Mouse (Mus musculus): ENCODE measurements around the gene Dnajb6.
A peak's percentile ranks its signal among the peaks of the same experiment; 100 is the strongest.
"Not testable (repeated sequence)": the region's sequence is repeated elsewhere in the genome, so short reads cannot be mapped to it uniquely, and the experiment has no call there.

Gene Dnajb6

DNA sequence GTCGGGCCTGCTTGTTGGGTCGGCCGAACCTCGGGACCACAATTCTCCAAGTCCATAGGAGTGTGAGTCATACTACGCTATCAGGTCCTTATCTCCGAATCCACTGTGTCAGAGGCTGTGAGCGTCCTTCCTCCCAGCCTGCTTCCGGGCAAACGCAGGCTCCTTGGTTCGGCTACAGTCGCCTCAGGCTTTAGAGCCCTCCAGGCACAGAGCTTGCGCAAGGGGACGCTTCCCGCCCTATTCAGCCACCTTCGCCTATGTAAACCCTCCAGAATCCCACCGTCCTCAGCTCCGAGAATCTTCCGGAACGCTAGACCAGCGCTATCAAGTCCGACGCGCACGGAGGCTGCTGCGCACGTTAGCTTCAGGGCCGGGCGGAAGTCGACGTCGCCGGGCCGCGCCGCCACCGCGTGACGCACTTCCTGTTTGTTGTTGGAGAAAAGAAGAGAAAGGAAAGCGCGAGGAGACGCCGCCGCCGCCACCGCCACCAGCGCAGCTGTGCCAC is at the start of gene Dnajb6, which contains the start of gene Gm5129:
Gene Dnajb6 (plus strand): TSS at position 132 of the 505 bp plus-strand sequence.
Gene Gm5129 (minus strand): TSS at position 380 of the 505 bp plus-strand sequence.
- DNase-seq (ENCODE audit: low read depth, low spot score), result peak; percentile 88

DNA sequence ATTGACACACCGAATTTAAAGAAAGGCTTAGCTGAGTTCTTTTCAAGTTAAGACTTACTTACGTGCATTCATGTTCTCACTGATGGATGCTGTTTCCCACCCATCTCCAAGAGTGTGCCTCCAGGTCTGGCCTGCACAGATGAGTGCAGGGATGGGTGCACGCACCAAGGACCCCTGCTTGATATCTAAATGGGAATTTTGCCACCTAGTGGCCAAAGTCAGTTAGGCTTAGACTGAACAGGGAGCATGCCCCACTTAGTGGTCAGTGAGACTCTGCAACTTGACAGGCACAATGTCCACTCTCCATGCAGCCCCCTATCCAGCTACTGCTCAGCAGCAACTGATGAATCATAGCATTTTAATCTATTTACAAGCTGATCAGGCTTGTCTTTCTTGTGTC is 47.8 kb upstream of the Dnajb6 start:
- peak; percentile 36 for DNase-seq (ENCODE audit: low read depth, low spot score)

DNA sequence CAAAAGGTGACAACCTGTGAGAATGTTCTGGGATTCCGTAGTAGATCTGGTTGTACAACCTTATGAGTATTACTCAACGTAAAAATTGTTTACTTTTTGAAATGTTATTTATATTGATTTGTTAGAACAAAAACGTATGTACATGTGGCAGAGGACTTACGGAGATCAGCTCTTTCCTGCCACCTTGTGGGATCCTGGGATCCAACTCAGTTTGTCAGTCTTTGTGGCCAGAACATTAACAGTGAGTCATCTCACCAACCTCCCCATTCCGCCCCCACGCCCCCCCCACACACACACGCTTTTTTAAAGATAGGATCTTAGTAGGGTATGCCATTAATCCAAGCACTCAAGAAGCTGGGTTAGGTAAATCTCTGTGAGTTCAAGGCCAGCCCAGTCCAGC is 47.1 kb upstream of the Dnajb6 start:
- no peak for DNase-seq (ENCODE audit: low read depth, low spot score)

DNA sequence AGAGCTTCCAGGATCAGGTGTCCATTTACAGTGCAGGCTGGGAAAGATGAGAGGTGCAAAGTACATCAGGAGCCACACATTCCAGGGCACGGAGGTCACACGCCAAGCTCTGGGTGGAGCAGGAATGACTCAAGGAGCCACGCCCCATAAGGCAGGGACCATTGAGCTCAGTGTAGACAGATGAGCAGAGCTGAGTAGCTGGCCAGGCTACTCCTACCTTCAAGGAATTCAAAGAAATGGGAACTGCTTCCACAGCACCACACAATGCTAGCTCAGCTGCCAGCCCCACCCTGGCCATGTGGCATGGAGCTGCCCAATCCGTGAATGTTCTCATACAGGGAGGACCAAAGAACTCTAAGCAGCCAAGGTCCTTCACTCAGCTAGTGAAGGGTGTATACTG is 37.0 kb upstream of the Dnajb6 start:
- DNase-seq (ENCODE audit: low read depth, low spot score), result no peak

DNA sequence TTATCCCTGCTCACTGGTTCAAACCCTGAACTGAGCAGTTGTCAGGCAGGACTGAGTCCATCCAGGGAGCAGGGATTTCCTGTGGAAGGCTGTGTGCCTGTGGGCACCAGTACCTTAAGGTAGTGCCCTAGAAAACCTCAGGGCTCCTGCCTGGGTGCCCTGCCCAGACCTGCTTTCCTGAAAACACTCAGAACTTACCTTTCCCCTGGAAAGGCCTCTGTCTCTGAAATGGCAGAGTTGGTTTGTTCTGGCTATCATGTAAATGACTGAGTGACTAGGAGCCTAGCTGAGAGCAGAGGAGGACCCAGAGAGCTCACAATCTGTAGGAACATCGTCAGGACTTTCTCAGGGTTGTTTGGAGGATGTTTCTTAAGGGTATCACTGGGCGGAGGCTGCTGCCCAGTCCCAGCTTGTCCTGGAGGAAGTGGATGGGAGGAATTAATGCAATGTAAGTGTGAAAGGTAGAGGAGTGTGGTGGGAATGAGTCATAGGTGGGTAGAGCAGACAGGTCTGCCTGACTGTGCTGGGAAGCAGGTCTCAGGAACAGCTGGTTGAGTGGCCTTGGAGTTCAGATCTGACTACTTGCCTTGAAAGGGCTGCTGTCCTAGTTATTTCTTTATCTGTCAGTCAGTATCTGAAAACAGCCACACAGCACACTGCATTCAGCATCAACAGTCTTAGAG is 35.8 kb upstream of the Dnajb6 start:
- no peak for DNase-seq (ENCODE audit: low read depth, low spot score)

DNA sequence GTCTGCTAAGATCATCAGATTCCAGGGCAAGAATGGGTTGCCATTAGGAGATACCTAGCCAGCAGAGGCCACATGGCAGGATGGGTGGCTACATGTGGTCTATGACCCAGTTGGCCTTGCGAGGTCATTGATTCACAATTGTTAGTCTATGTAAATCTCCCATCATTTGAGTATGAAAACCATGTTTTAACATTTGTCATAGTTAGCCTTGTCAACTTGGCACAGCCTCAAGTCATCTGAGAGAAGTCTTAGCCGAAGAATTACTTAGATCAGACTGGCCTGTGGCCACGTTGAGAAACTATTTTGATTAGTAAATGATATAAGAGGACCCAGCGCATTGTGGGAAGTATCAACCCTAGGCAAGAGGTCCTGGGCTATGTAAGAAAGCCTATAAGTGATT is 28.2 kb upstream of the Dnajb6 start:
- DNase-seq (ENCODE audit: low read depth, low spot score), result no peak

DNA sequence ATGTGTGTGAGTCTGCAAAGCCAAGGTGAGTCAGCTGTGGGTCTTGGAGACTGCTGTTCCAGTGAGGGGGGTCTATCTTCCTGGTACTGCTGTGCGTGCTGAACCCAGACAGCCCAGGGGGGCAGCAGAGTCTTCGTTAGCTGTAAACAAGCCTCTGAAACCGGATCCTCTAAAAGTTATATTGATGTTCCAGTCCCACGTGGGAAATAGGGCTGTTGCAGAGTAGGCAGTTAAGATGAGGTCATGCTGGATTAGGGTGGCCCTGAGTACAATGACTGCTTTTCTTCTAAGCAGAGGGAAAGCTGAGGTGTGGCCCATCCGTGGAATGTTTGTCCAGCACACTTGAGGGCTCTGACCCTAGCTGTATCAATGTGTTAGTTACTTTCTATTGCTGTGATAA is 27.2 kb upstream of the Dnajb6 start:
- DNase-seq (ENCODE audit: low read depth, low spot score), result no peak

DNA sequence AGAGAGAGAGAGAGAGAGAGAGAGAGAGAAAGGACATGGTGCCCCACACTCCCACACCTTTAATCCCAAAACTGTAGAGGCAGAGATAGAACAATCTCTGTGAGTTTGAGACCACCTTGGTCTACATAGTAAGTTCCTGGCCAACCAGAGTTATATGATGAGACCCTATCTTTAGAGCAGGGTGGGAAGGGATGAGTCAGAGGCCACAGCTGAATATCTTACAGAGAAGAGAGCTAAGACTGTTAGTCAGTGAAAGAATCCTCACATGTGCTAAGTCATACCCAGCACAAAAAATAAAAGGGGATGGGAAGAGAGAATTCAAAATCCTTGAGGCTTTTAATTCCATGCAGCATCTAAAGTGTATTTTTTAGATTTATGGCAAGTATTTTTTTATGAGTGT is 23.9 kb upstream of the Dnajb6 start:
- no peak for DNase-seq (ENCODE audit: low read depth, low spot score)

DNA sequence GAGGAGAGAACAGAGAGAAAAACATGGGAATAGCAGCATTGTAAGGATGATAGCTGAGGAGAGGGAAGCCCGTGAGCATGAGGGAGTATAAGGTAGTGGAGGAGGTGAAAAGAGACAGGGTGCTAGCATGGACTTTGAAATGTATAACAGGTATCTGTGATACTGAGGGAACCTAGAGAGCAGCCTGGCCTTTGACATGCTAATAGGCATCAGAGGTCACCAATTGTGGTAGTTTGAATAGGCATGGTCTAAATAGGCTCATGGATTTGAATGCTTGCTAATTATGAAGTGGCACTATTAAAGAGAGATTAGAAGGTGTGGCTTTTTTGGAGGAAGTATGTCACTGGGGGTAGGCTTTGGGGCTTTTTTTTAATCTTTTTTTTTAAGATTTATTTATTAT is 22.6 kb upstream of the Dnajb6 start:
- no peak for DNase-seq (ENCODE audit: low read depth, low spot score)

DNA sequence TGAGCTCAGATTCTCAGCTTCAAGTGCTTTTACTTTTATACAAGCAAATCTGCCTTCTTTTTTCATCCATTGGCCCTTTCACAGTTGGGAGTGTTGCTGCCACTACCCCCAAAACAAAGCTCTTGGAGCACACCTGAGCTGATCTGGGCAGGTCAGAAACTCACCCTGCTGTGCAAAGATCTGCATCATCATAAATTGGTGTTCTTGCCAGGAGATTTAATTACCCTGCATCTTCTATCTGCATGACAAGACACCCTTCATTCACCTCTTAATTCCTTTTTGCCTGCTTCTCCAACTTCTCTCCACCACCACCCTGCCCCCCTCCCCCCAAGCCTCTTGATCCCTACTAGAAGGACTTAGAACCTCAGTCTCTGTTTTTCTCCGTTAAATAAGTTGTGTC is 14.3 kb upstream of the Dnajb6 start:
- DNase-seq (ENCODE audit: low read depth, low spot score), result no peak

DNA sequence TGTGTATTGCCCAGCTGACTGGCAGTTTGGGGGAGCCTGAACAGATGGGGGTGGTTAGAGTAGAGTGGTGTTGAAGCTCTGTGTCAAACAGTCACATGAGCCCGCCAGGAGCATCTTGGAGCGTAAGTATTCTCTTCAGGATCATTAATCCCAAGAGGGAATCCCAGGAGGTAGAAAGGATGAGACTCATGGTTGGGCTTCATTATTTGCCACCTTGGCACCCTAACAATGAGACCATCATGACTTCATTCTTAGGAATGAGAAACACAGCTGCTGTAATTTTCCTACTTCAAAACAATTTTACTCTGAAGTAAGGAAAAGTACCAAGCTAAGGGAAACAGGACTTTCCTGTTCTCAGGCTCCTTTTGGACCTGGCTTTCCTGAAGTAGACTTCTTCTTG is 10.1 kb upstream of the Dnajb6 start:
- DNase-seq (ENCODE audit: low read depth, low spot score), result no peak

DNA sequence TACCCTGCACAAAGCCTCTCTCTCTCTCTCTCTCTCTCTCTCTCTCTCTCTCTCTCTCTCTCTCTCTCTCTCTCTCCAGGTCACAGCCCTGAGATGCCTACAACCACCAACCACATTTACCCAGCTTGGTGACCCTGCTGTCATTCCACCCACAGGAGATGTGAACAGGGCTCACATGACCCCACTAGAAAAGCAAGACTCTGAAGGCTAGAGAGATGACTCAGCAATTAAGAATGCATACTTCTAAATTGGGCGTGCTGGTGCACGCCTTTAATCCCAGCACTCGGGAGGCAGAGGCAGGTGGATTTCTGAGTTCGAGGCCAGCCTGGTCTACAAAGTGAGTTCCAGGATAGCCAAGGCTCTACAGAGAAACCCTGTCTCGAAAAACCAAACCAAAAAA is 9.4 kb upstream of the Dnajb6 start:
- DNase-seq (ENCODE audit: low read depth, low spot score), result not testable (repeated sequence)

DNA sequence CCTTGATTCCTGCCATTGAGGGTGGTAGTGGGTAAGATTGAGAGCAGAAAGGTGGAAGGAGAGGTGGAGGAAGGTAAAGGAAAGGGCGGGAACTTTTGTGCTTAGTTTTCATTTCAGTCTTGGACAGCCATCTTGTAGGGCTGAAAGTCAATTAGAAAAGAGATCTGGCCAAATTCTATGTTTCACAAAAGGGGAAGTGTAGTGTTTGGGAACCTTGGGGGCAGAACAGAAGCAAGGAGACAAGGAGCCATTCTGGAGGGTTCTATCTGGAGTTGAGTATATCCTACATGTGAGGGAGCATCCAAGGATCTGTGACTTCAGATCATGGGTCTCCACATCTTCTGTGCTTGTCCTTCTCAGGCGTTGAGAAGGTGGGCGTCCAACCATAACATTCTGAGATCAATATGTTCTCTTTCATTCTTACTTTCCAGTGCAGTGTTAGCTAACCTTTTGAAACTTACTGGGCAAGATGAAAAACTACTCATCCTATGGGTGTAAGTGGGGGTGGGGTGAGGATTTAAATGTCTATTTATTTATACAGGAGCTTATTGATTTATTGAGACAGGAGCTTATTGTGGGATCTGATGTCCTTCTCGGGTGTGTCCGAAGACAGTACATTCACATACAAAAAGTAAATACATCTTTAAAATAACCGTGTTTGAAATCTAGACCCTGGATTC is 517 bp upstream of the Dnajb6 start:
- no peak for DNase-seq (ENCODE audit: low read depth, low spot score)

DNA sequence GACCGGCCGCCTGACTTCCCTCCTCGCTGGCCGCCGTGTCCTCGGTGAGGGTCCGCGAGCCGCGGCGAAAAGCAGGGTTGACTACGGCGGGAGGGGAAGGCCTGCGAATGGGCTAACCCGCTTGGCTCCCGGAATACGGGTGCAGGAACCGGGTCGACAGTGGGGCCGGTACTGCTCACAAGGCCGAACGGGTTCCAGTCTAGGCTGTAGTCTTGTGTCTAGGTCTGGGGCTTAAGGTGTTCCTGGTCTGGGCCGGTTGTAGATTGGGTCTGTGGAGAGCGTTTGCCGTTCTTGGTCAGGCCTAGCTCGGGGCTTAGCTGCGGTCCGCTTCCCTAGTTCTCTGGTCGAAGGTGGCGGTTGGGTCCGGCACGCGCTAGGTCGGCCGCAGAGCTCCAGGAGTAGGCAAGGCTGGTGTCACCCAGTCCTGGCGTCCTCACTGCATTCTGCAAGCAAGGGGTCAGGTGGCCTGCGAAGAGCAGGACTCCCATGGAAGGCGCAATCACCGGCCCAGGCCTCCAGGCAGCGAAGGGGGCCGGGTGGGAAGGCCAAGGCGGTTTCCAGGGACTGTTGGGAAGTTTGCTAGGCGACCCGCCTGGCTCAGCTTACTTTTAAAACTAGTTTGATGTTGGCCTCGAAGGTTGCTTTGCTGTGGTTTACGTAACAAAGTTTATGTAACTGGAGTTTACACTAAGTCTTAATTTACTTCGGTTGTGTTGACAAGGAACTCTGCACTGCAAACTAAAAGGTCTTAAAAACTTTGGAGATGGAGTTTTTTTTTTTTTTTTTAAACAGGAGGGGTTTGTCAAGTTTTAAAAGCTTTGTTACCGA is 799 bp downstream of the Dnajb6 start:
- DNase-seq (ENCODE audit: low read depth, low spot score), result peak; percentile 29

DNA sequence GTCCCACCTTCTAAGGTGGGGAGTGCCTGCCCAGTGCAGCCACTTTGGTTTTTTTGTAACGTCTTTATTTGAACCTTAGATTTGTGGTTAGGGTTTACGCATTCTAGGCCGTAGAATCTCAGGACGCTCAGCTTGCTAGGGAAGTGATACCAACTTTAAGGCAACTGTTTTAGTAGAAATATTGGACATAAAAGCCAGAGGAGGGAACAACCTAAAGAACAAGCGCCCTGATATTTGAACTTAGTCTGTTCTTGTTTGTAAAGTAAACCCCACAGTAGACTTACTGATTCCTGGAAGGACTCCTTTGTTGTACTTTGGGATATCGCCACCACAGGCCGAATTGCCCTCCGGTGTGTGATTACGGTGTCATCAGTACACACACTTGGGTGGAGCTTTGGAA is 1.5 kb downstream of the Dnajb6 start:
- DNase-seq (ENCODE audit: low read depth, low spot score), result no peak

DNA sequence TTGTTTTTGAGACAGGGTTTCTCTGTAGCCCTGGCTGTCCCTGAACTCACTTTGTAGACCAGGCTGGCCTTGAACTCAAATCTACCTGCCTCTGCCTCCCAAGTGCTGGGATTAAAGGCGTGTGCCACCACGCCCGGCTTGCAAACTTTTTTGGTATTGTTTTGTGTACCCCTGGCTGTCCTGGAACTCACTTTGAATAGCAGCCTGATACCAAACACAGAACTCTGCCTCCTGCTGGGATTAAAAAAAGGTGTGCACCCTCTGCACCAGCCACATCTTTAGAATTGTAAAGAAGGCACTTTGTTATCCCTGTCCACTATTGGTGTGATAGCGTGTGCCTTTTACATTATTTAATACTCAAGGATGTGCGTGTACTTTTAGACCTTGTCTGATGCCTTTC is 2.0 kb downstream of the Dnajb6 start:
- DNase-seq (ENCODE audit: low read depth, low spot score), result no peak

DNA sequence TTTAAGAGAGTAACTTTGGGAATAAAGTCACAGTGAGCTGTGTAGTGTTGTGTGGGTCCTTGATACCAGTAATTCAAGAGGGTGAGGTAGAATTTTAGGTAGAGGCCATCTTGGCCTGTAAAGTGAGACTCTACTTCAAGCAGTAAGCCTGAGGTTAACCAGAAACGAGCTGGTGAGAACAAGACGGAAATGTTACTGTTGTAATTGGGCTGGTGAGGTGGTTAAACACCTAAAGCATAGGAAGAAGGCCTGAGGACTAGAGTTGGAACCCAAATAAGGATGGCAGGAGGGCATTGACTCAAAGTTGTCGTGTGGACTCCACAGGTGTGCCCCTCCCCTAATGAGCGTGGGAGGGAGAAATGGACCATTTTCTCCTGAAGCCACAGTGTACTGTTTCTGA is 2.6 kb downstream of the Dnajb6 start:
- DNase-seq (ENCODE audit: low read depth, low spot score), result no peak

DNA sequence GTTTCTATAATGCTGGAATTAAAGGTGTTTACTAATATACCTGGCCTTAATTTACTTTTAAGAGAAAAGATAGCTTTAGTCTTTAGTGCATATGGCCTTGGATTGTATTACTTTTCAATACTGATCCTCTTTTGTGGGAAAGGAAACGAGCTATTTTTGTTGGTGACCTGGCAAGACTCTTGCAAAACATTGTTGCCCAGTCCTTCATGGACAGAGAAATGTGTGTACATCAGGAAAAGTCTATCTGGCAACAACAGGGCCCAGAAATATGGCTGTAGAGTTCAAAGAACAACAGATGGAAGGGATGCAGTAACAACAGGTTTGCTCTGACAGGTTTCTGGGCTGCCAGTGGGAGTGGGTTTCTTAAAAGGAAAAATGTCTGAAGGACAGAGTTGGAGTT is 5.2 kb downstream of the Dnajb6 start:
- DNase-seq (ENCODE audit: low read depth, low spot score), result no peak

DNA sequence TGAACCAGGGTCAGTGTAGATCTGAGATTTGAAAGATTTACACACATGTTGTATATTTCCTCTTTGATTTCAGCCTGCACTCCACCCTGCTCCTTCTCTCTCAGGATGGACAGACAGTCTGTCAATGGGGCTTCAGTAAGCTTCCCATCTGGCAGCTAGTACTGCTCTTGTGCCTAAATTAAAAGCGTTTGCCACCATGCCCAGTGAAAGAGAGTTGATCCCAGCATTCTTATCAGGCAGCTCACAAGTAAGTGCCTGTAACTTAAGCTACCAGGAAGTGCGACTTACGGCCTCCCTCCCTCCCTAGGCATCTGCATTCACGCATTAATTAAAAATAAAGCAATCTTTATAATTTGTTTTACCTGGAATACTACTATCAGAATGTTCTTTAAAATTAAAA is 5.6 kb downstream of the Dnajb6 start:
- DNase-seq (ENCODE audit: low read depth, low spot score), result no peak

DNA sequence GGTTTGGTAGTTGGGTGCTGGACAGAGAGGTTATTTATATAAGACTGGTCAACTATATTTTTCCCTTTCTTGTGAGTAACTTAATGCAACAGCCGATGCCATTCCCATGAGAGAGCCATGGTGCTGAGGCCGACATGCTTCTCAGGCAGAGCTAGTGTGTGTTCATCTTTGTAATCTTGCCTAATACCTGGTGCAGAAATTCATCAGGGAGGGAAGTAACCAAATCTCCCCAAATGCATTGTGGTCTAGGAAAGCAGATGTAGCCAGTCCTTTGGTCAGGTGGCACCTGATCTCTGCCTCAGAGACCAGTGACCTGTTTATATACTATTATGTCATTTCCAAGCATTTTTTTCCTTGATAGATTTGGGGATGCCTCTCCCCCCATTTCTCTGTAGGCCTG is 12.2 kb downstream of the Dnajb6 start:
- DNase-seq (ENCODE audit: low read depth, low spot score), result no peak

DNA sequence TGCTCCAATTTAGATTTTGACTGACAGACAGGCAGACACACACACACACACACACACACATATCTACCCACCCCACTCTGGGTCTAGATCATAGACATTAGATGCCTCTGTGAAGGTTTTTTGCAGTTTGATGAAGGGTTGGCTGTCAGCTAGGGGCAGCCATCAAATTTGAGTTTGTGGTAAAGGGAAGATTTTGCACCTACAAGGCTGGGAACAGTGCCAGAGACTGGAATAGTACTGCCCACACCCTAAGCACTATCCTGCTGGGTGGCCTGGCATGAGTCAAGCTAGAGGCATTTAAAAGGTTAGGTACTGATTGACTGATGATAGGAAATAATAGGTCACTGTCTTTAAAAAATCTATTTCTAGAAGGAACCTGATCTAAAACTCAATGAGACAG is 15.8 kb downstream of the Dnajb6 start:
- DNase-seq (ENCODE audit: low read depth, low spot score), result no peak

DNA sequence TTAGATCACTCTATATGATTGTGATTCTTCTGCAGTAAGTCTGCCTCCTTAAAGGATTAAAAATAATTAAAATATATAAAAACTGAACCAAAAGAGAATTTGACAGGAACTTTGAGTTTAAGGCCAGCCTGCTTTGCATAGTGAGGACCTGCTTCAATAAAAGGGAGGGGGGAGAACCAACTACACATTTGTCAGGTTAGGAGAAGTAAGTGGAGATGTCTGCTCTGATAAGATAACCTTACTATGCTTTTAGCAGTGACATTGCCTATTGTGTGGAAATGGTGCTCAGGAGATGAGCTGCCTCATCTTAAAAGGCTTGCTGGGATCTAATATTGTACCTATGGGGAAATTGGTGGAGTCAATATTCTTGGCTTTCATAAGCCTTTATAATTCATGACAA is 17.4 kb downstream of the Dnajb6 start:
- no peak for DNase-seq (ENCODE audit: low read depth, low spot score)

Measured in embryo, embryonic 11.5 days (tissue).